Comparison of ENCODE assay signal across 19 mouse cellular contexts in genomic region chr1:150814917-150815316, GRCm38 (mm10).
DNase-seq lines count a peak whose midpoint lies in the region; ATAC-seq and TF ChIP-seq lines count a peak whose summit lies in the region.
"Had no signal": no experiment of that assay in that cellular context is flagged by ENCODE, and none has a peak within 500 bp of the region (broad histone marks: within the 10 kb centered on the region; RNA-seq: fewer than 3 reads in every experiment).

No protein-coding gene starts in this region.

- no peaks in the 10 kb centered on the region for H3K9me3 ChIP-seq in heart, embryonic 13.5 days
- H3K9me3 ChIP-seq in kidney, embryonic 14.5 days (ENCODE audit: control insufficient read depth, low read length), result no peaks in the 10 kb centered on the region
- H3K9me3 ChIP-seq in limb, embryonic 12.5 days, result no peaks in the 10 kb centered on the region
- H3K9me3 ChIP-seq in limb, embryonic 10.5 days (replicated peaks), result no peaks in the 10 kb centered on the region
- H3K9me3 ChIP-seq: embryonic facial prominence, embryonic 13.5 days; forebrain, embryonic 12.5 days; hindbrain, embryonic 10.5 days; intestine, embryonic 15.5 days had no signal

- no peak for ATAC-seq in heart, embryonic 13.5 days (ENCODE audit: extremely low read depth, insufficient number of reproducible peaks, low FRiP score, low TSS enrichment)
- peak; percentile 69; the same call in 1 of the 2 replicates for ATAC-seq in kidney, embryonic 14.5 days (ENCODE audit: low FRiP score, low TSS enrichment)
- no peak for ATAC-seq in limb, embryonic 12.5 days (ENCODE audit: insufficient number of reproducible peaks, insufficient read depth, low FRiP score, low TSS enrichment, low read depth)
- ATAC-seq: forebrain, embryonic 16.5 days; intestine, embryonic 15.5 days had no signal

- peaks cover 27% of the 10 kb centered on the region for H3K4me1 ChIP-seq in heart, embryonic 13.5 days
- no peaks in the 10 kb centered on the region for H3K4me1 ChIP-seq in heart, adult 2 months (ENCODE audit: control insufficient read depth, insufficient read depth, low read length)
- H3K4me1 ChIP-seq in kidney, embryonic 14.5 days (ENCODE audit: control insufficient read depth, insufficient read depth, low read length), result no peaks in the 10 kb centered on the region
- peaks cover 15% of the 10 kb centered on the region for H3K4me1 ChIP-seq in limb, embryonic 12.5 days (replicated peaks)
- H3K4me1 ChIP-seq in limb, embryonic 10.5 days, result 0 out of 2 replicates have a peak, but pooled peaks cover 8% of the 10 kb centered on the region
- H3K4me1 ChIP-seq: embryonic facial prominence, embryonic 13.5 days; forebrain, embryonic 12.5 days; hindbrain, embryonic 10.5 days; intestine, embryonic 15.5 days had no signal

- H3K27me3 ChIP-seq in heart, embryonic 13.5 days (replicated peaks), result no peaks in the 10 kb centered on the region
- H3K27me3 ChIP-seq in heart, adult 2 months (ENCODE audit: control insufficient read depth, insufficient read depth, low read length), result no peaks in the 10 kb centered on the region
- no peaks in the 10 kb centered on the region for H3K27me3 ChIP-seq in kidney, embryonic 14.5 days (ENCODE audit: control insufficient read depth, insufficient read depth, low read length)
- no peaks in the 10 kb centered on the region for H3K27me3 ChIP-seq in limb, embryonic 12.5 days
- no peaks in the 10 kb centered on the region for H3K27me3 ChIP-seq in limb, embryonic 10.5 days (ENCODE audit: low read depth, poor library complexity, severe bottlenecking)
- H3K27me3 ChIP-seq: embryonic facial prominence, embryonic 13.5 days; forebrain, embryonic 12.5 days; intestine, embryonic 15.5 days had no signal

- WGBS in heart, embryonic 13.5 days, result 21% methylated on average over 4 of the region's 4 CpGs
- 50% methylated on average over 4 of the region's 4 CpGs for WGBS in heart, adult 2 months
- WGBS in kidney, embryonic 14.5 days, result 37% methylated on average over 4 of the region's 4 CpGs
- 65% methylated on average over 4 of the region's 4 CpGs for WGBS in limb, embryonic 12.5 days
- WGBS in limb, embryonic 10.5 days, result 67% methylated on average over 4 of the region's 4 CpGs

- no peak for TF ChIP-seq POLR2A in heart, adult 2 months (IDR thresholded peaks at IDR 0.05; ENCODE audit: insufficient read depth, low read depth, low read length)

- no peaks in the 10 kb centered on the region for H3K79me2 ChIP-seq in heart, adult 2 months (replicated peaks; ENCODE audit: control insufficient read depth, insufficient read depth, low read length)

- DNase-seq in heart, adult 2 months, result no peak
- DNase-seq in kidney, postnatal 10 days, result no peak
- DNase-seq in limb, embryonic 10.5 days (ENCODE audit: low spot score), result no peak
- DNase-seq: adrenal gland, adult 2 months; adrenal gland, postnatal 25 days; cerebellum, adult 18-20 months; cerebellum, adult 9-11 months; cerebellum, postnatal 36 days; gastrocnemius, postnatal 10 days; heart, adult 18-20 months had no signal

- H3K9ac ChIP-seq in heart, embryonic 13.5 days, result no peak overlapping the region
- H3K9ac ChIP-seq in heart, adult 2 months (ENCODE audit: low read depth, low read length), result no peak overlapping the region
- no peak overlapping the region for H3K9ac ChIP-seq in kidney, embryonic 14.5 days (ENCODE audit: low read depth, low read length)
- no peak overlapping the region for H3K9ac ChIP-seq in limb, embryonic 12.5 days (replicated peaks)
- H3K9ac ChIP-seq: embryonic facial prominence, embryonic 13.5 days; forebrain, embryonic 12.5 days; hindbrain, embryonic 14.5 days; intestine, embryonic 15.5 days had no signal

- no peak overlapping the region for H3K4me3 ChIP-seq in heart, embryonic 13.5 days
- no peak overlapping the region for H3K4me3 ChIP-seq in heart, adult 2 months
- H3K4me3 ChIP-seq in kidney, embryonic 14.5 days (ENCODE audit: low read length), result no peak overlapping the region
- H3K4me3 ChIP-seq in limb, embryonic 12.5 days (replicated peaks), result no peak overlapping the region
- H3K4me3 ChIP-seq in limb, embryonic 10.5 days, result no peak overlapping the region
- H3K4me3 ChIP-seq: embryonic facial prominence, embryonic 13.5 days; forebrain, embryonic 12.5 days; hindbrain, embryonic 10.5 days; intestine, embryonic 15.5 days had no signal

- H3K36me3 ChIP-seq in heart, embryonic 13.5 days, result peaks cover 26% of the 10 kb centered on the region
- H3K36me3 ChIP-seq in heart, adult 2 months (ENCODE audit: control insufficient read depth, insufficient read depth, low read length), result no peaks in the 10 kb centered on the region
- peaks cover 5% of the 10 kb centered on the region; the same call in 1 of the 2 replicates for H3K36me3 ChIP-seq in kidney, embryonic 14.5 days (ENCODE audit: control insufficient read depth, insufficient read depth, low read length)
- H3K36me3 ChIP-seq in limb, embryonic 12.5 days, result peaks cover 10% of the 10 kb centered on the region; the same call in 1 of the 2 replicates
- H3K36me3 ChIP-seq in limb, embryonic 10.5 days, result peaks cover 15% of the 10 kb centered on the region; the same call in 1 of the 2 replicates
- H3K36me3 ChIP-seq: forebrain, embryonic 12.5 days; hindbrain, embryonic 10.5 days; intestine, embryonic 15.5 days had no signal

- intact Hi-C loops in heart, adult 2 months (cut with DNase I), result no loop called here

- H3K27ac ChIP-seq in heart, embryonic 13.5 days (replicated peaks), result peak overlapping the region; percentile 58
- no peak overlapping the region for H3K27ac ChIP-seq in heart, adult 2 months
- H3K27ac ChIP-seq in kidney, embryonic 14.5 days (ENCODE audit: low read depth, low read length), result no peak overlapping the region
- 0 out of 2 replicates have a peak overlapping the region, but pooled peaks have one; percentile 3 for H3K27ac ChIP-seq in limb, embryonic 12.5 days
- no peak overlapping the region for H3K27ac ChIP-seq in limb, embryonic 10.5 days
- H3K27ac ChIP-seq: embryonic facial prominence, embryonic 13.5 days; forebrain, embryonic 12.5 days; hindbrain, embryonic 10.5 days; hindbrain, embryonic 14.5 days; intestine, embryonic 15.5 days had no signal

- H3K4me2 ChIP-seq in heart, embryonic 13.5 days, result 0 out of 2 replicates have a peak overlapping the region, but pooled peaks have one; percentile 3
- H3K4me2 ChIP-seq in kidney, embryonic 14.5 days (replicated peaks; ENCODE audit: low read depth, low read length), result no peak overlapping the region
- H3K4me2 ChIP-seq in limb, embryonic 12.5 days, result no peak overlapping the region
- H3K4me2 ChIP-seq: embryonic facial prominence, embryonic 13.5 days; forebrain, embryonic 12.5 days; hindbrain, embryonic 14.5 days; intestine, embryonic 15.5 days had no signal

- TF ChIP-seq CTCF in heart, adult 2 months (IDR thresholded peaks at IDR 0.05), result no peak

- no peak for TF ChIP-seq EP300 in heart, adult 2 months (IDR thresholded peaks at IDR 0.05; ENCODE audit: insufficient read depth, low read depth, low read length)

Comparison
In these comparisons a context has a peak if more than half of its experiments do, and no peak if none do; other contexts are left out.
1. H3K27ac ChIP-seq: peak in heart, embryonic 13.5 days (single experiment) and limb, embryonic 12.5 days (single experiment); none in heart, adult 2 months (single experiment), kidney, embryonic 14.5 days (single experiment) and limb, embryonic 10.5 days (single experiment).